Mouse (Mus musculus): ENCODE data around the gene Mkrn1.

DNA sequence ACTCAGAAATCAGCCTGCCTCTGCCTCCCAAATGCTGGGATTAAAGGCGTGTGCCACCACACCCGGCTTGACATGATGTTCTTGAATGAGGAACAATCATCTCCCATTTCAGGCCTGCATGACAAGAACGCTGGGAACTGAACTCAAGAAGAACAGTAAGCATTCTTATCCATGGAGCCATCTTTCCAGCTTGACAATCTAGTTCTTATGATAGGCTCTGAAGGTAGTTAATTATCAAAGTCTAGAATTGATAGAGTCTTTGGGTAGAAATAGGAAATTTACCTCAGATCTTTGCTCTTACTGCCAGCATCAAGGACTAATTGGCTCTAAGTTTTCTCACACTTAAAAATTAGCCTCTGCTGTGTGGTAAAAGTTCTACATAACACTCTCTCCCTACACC, 40.0 kb downstream of the Mkrn1 start:
- TF ChIP-seq GATA1 (IDR thresholded peaks at IDR 0.05; ENCODE audit: low read length): no peak
- TF ChIP-seq TAL1 (IDR thresholded peaks at IDR 0.05; ENCODE audit: low read length): no peak
